Mouse (Mus musculus): Measurements from ENCODE around the gene Atp6v1b1. TPM values are rescaled to one million over a fixed set of nuclear protein-coding genes. Genes with fewer than 3 reads are reported as not detected.
A peak's percentile ranks its signal among the peaks of the same experiment; 100 is the strongest.
"Not testable (repeated sequence)": the region's sequence is repeated elsewhere in the genome, so short reads cannot be mapped to it uniquely, and the experiment has no call there.

The Atp6v1b1 gene
- polyA plus RNA-seq, 1 experiment from 2014 or later = not detected

- Histone ChIP-seq H3K9ac (peak within 1 kb of the TSS; percentile 43; the same call in 1 of the 2 replicates), H3K27me3 (peaks cover 69% of the 10 kb centered on the region), H3K4me3 (peak within 1 kb of the TSS; percentile 28), H3K4me1 (peaks cover 16% of the 10 kb centered on the region), H3K9me3 (replicated peaks) (no peaks in the 10 kb centered on the region), H3K36me3 (ENCODE audit: poor library complexity, severe bottlenecking) (no peaks in the 10 kb centered on the region), H3K4me2 (peak within 1 kb of the TSS; percentile 60), H3K27ac (no peak within 1 kb of the TSS)
- ATAC-seq = no peak
- WGBS = 26% methylated on average over 6 of the region's 6 CpGs
Observed at GRCm38 (mm10) chr6:83762344-83762743, 19.6 kb downstream of the Atp6v1b1 start, which contains the start of gene Ankrd53. Gene Ankrd53 (plus strand): TSS chr6:83762644.

DNA sequence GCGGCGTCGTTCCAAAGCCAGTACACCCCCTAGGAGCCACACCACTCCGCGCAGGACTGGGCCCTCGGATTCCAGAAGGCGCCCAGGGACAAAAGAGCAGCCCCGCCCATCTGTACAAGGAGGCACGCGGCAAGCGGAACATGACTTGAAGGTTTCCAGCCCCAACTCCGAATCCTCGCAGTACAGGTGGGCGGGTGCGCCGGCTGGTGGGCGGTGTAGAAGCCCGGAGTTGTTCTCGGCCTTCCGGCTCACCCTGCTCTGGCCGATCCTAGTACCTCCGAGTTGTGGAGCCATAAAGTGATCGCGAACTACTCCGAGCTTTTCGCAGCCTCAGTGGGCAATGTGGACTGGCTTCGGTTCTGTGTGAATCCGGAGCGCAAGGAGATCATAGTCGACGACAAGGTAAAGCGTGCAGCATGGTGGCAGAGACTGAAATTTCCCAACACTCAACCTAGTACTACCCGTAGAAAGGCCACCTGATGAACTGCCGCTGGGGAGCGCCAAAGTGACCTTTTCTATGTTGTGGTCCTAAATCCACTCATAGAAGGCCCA lies 20.2 kb downstream of the Atp6v1b1 start:
- Histone ChIP-seq H3K27me3 (peaks cover 63% of the 10 kb centered on the region), H3K9ac (peak overlapping the region; percentile 43; the same call in 1 of the 2 replicates)

DNA sequence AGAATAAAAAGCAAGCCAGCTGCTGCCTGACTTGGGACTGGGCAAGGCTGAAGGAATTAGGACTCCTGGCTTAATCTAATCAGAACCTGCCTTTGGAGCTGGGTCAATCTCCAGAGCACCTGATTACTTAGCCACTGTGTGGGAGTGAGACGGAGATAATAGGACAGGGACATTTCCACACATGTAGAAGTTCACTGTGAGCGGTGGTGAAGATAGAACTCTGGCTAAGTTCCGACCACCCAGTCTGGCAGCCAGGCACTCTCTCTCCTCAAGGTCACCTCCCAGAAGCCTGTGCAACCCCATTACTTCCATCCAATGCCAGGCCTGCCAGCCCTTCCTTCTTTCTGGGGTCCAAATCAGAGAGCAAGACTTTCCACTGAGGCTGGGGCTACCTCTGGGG lies 24.2 kb downstream of the Atp6v1b1 start:
- no peaks in the 10 kb centered on the region for H3K9me3 ChIP-seq (replicated peaks)
- peaks cover 10% of the 10 kb centered on the region for H3K4me1 ChIP-seq
- no peak overlapping the region for H3K27ac ChIP-seq
- no peak overlapping the region for H3K4me3 ChIP-seq
- 94% methylated on average over 3 of the region's 3 CpGs for WGBS
- no peak overlapping the region for H3K9ac ChIP-seq
- peaks cover 38% of the 10 kb centered on the region for H3K36me3 ChIP-seq (ENCODE audit: poor library complexity, severe bottlenecking)
- no peak overlapping the region for H3K4me2 ChIP-seq
- ATAC-seq = no peak
- H3K27me3 ChIP-seq = peaks cover 30% of the 10 kb centered on the region

More for the DNA sequence above, 20.2 kb downstream of the Atp6v1b1 start:
- H3K9me3 ChIP-seq (replicated peaks) = no peaks in the 10 kb centered on the region
- peak overlapping the region; percentile 60 for H3K4me2 ChIP-seq
- no peaks in the 10 kb centered on the region for H3K36me3 ChIP-seq (ENCODE audit: poor library complexity, severe bottlenecking)
- H3K27ac ChIP-seq = no peak overlapping the region
- WGBS = under 1% methylated on average over 35 of the region's 35 CpGs
- peaks cover 15% of the 10 kb centered on the region for H3K4me1 ChIP-seq
- ATAC-seq = peak; percentile 43; the same call in 1 of the 2 replicates
- peak overlapping the region; percentile 28 for H3K4me3 ChIP-seq

- no peak overlapping the region for H3K4me2 ChIP-seq
- no peak for ATAC-seq
- peaks cover 2% of the 10 kb centered on the region; the same call in 1 of the 2 replicates for H3K4me1 ChIP-seq
- H3K9ac ChIP-seq = no peak overlapping the region
- H3K27me3 ChIP-seq = peaks cover 15% of the 10 kb centered on the region
- WGBS = 83% methylated on average over 5 of the region's 5 CpGs
- H3K4me3 ChIP-seq = no peak overlapping the region
- H3K36me3 ChIP-seq (ENCODE audit: poor library complexity, severe bottlenecking) = peaks cover 46% of the 10 kb centered on the region
- H3K9me3 ChIP-seq (replicated peaks) = no peaks in the 10 kb centered on the region
- H3K27ac ChIP-seq = no peak overlapping the region
Observed at GRCm38 (mm10) chr6:83768485-83768884, 25.7 kb downstream of the Atp6v1b1 start.

DNA sequence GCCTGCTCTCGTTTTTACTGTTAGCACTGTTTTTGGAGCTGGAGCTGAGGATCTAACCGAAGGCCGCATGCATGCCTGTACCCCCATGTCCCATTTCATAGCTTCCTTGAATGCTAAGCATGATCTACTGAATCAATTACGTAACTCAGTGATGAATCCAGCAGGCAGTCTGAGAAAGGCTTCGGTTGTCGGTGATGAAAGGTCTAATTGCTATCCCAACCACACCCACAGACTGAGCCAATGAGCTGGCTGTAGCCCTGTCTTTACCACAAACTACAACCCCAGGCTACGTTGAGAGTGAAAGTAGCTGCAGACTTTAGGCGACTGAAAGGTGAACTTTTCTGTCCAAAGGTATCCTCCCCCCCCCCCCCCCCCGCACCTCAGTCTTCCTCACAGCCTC lies 31.3 kb downstream of the Atp6v1b1 start:
- 64% methylated on average over 8 of the region's 9 CpGs for WGBS
- H3K9ac ChIP-seq = peak overlapping the region; percentile 92

DNA sequence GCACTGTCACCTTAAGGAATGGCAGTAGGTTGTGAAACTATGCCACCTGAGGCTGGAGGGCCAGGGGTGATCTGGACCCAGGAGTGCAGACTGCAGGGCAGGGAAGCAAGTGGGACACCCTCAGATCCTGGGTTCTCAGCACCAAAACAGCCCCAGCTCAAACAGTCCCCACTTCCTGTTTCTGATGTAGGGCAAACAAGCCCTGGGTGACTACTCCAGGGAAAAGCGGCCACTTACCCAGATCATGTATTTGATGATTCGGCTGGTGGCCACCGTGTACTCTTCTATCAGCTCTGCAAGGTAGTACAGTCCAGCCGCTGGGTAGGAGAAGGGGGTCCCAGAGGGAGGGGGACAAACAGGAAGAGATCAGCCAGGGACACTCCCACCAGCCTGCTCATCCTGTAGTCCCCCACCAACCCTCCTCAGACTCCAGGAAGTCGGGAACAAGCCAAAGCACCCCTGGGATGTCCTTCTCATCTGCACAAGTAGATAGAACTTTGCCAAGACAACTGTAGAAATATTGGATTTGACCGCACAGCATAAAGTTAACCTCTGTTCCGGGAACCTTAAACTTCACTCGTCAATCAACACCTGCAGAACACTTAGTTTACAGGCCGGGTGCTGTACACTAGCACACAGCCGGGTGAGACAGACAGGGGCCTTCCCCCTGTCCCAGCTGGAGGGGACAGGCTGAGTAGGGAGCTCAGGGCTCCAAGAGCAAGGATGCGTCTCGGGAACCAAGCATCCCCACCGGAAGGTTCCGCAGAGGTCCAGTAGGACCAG lies 32.2 kb downstream of the Atp6v1b1 start:
- ATAC-seq = peak; percentile 52
- H3K9ac ChIP-seq = peak overlapping the region; percentile 92
- WGBS = 3% methylated on average over 14 of the region's 14 CpGs
- H3K4me1 ChIP-seq = peaks cover 22% of the 10 kb centered on the region
- H3K4me3 ChIP-seq = peak overlapping the region; percentile 83
- H3K27ac ChIP-seq = peak overlapping the region; percentile 74
- H3K27me3 ChIP-seq = no peaks in the 10 kb centered on the region
- H3K9me3 ChIP-seq (replicated peaks) = no peaks in the 10 kb centered on the region
- peaks cover 27% of the 10 kb centered on the region for H3K36me3 ChIP-seq (ENCODE audit: poor library complexity, severe bottlenecking)
- peak overlapping the region; percentile 78 for H3K4me2 ChIP-seq

More for the DNA sequence above, 31.3 kb downstream of the Atp6v1b1 start:
- peaks cover 35% of the 10 kb centered on the region for H3K36me3 ChIP-seq (ENCODE audit: poor library complexity, severe bottlenecking)
- no peaks in the 10 kb centered on the region for H3K9me3 ChIP-seq (replicated peaks)
- no peaks in the 10 kb centered on the region for H3K27me3 ChIP-seq
- H3K4me3 ChIP-seq = peak overlapping the region; percentile 83
- ATAC-seq = no peak
- H3K27ac ChIP-seq = no peak overlapping the region
- H3K4me1 ChIP-seq = peaks cover 22% of the 10 kb centered on the region
- H3K4me2 ChIP-seq = peak overlapping the region; percentile 78

DNA sequence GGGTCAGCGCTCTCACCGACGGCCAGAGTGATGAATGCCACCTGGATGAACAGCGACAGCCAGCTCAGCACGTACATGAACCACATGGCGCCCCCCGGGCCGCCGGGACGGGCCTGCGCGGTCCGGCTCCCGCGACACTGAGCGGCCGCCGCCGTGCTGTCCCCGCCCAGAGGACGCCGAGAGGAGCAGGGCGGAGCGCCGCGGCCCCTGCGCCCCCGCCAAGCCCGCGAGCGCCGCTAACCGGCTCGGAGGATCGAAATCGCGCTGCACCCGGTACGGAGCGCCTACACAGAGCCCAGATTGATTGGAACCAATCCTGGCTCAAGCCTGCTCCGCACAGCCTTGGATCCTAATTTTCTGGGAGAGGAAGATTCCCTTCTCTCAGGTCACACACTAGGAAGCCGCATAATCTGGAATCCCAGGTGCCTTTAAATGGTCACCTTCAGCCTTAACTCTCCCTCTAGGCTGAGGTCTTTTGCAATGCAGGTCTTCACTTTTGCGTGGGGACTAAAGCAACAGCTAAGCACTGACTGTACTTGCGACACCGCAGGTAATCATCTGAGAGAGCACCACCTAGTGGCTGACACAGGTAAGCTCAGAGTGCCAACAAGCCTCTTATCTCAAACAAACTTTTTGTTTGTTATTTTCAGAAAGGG lies 33.0 kb downstream of the Atp6v1b1 start, which contains the start of gene Tex261:
Gene Tex261 (minus strand): TSS at position 176 of the 656 bp plus-strand sequence.
- Histone ChIP-seq H3K9ac (peak within 1 kb of the TSS; percentile 92), H3K27ac (peak within 1 kb of the TSS; percentile 74), H3K27me3 (no peaks in the 10 kb centered on the region), H3K4me1 (peaks cover 22% of the 10 kb centered on the region), H3K36me3 (ENCODE audit: poor library complexity, severe bottlenecking) (peaks cover 19% of the 10 kb centered on the region), H3K4me3 (peak within 1 kb of the TSS; percentile 83), H3K4me2 (peak within 1 kb of the TSS; percentile 78), H3K9me3 (replicated peaks) (no peaks in the 10 kb centered on the region)
- WGBS = under 1% methylated on average over 43 of the region's 45 CpGs
- peak; percentile 98 for ATAC-seq

- Histone ChIP-seq H3K9me3 (replicated peaks) (no peaks in the 10 kb centered on the region), H3K4me1 (peaks cover 22% of the 10 kb centered on the region)
- 90% methylated on average over 7 of the region's 7 CpGs for WGBS
Observed at GRCm38 (mm10) chr6:83778306-83778705, 35.5 kb downstream of the Atp6v1b1 start.

DNA sequence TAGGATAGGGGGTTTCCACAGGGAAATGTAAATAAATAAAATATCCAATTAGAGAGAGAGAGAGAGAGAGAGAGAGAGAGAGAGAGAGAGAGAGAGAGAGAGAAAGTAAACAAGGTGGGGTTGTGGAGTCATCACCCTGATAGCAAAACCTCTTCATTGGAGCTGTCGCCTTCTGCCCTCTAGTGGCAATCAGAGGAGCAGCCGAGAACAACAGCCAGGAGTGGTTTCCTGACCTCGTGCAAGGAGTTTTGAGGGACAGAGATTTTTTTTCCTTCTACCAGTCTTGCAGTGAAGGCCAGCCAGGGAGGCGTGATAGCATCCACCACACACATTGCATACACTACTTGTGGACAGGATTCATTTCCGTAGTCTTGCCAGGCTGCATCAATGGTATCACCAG lies 36.2 kb downstream of the Atp6v1b1 start:
- 5% methylated on average over 5 of the region's 5 CpGs for WGBS
- no peak overlapping the region for H3K4me2 ChIP-seq

More at GRCm38 (mm10) chr6:83778306-83778705, 35.5 kb downstream of the Atp6v1b1 start:
- Histone ChIP-seq H3K27me3 (no peaks in the 10 kb centered on the region), H3K36me3 (ENCODE audit: poor library complexity, severe bottlenecking) (no peaks in the 10 kb centered on the region), H3K4me3 (no peak overlapping the region), H3K4me2 (no peak overlapping the region), H3K27ac (no peak overlapping the region), H3K9ac (no peak overlapping the region)
- no peak for ATAC-seq

GRCm38 (mm10) chr6:83786426-83786825 lies 43.6 kb downstream of the Atp6v1b1 start:
- Histone ChIP-seq H3K4me1 (peaks cover 3% of the 10 kb centered on the region; the same call in 1 of the 2 replicates), H3K4me2 (no peak overlapping the region), H3K27ac (no peak overlapping the region), H3K9ac (no peak overlapping the region), H3K36me3 (ENCODE audit: poor library complexity, severe bottlenecking) (no peaks in the 10 kb centered on the region), H3K9me3 (replicated peaks) (no peaks in the 10 kb centered on the region), H3K27me3 (no peaks in the 10 kb centered on the region), H3K4me3 (no peak overlapping the region)
- ATAC-seq = no peak
- 75% methylated on average over 3 of the region's 3 CpGs for WGBS

More for the DNA sequence above, 36.2 kb downstream of the Atp6v1b1 start:
- H3K4me1 ChIP-seq = peaks cover 14% of the 10 kb centered on the region
- no peak overlapping the region for H3K27ac ChIP-seq
- H3K9me3 ChIP-seq (replicated peaks) = no peaks in the 10 kb centered on the region
- ATAC-seq = no peak
- no peak overlapping the region for H3K9ac ChIP-seq
- H3K4me3 ChIP-seq = no peak overlapping the region
- H3K36me3 ChIP-seq (ENCODE audit: poor library complexity, severe bottlenecking) = no peaks in the 10 kb centered on the region
- no peaks in the 10 kb centered on the region for H3K27me3 ChIP-seq

- H3K9ac ChIP-seq = no peak overlapping the region
- ATAC-seq = no peak
- no peaks in the 10 kb centered on the region for H3K36me3 ChIP-seq (ENCODE audit: poor library complexity, severe bottlenecking)
- 27% methylated on average over 5 of the region's 7 CpGs for WGBS
- H3K27me3 ChIP-seq = no peaks in the 10 kb centered on the region
- H3K9me3 ChIP-seq (replicated peaks) = no peaks in the 10 kb centered on the region
- no peak overlapping the region for H3K4me2 ChIP-seq
- H3K27ac ChIP-seq = no peak overlapping the region
- H3K4me3 ChIP-seq = no peak overlapping the region
- peaks cover 3% of the 10 kb centered on the region; the same call in 1 of the 2 replicates for H3K4me1 ChIP-seq
Observed at GRCm38 (mm10) chr6:83788554-83788953, 45.8 kb downstream of the Atp6v1b1 start.

DNA sequence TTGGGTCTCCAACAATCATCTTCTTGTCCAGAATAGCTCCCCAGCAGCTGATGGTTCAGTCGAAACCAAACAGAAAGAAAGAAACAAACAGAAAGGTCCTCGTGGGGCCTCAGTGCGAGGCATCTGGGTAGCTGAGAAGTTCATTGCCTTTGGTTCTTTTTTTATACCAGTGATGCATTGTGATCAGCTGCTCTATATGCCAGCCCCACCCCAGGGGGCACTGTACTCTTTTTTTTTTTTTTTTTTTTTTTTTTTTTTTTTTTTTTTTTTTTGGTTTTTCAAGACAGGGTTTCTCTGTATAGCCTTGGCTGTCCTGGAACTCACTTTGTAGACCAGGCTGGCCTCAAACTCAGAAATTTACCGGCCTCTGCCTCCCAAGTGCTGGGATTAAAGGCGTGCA lies 47.7 kb downstream of the Atp6v1b1 start:
- ATAC-seq; H3K4me2 ChIP-seq; H3K27ac ChIP-seq; H3K4me3 ChIP-seq; H3K27me3 ChIP-seq; H3K9ac ChIP-seq; H3K9me3 ChIP-seq (replicated peaks); H3K36me3 ChIP-seq (ENCODE audit: poor library complexity, severe bottlenecking): not testable (repeated sequence)
- H3K4me1 ChIP-seq = peaks cover 12% of the 10 kb centered on the region
- WGBS = 83% methylated on average over 5 of the region's 5 CpGs
